In genomic region chr11:88481092-88481601, GRCm38 (mm10) we compare ENCODE assay signal across 10 mouse cellular contexts.
DNase-seq lines count a peak whose midpoint lies in the region; ATAC-seq and TF ChIP-seq lines count a peak whose summit lies in the region.
"Had no signal": no experiment of that assay in that cellular context is flagged by ENCODE, and none has a peak within 500 bp of the region (broad histone marks: within the 10 kb centered on the region; RNA-seq: fewer than 3 reads in every experiment).

No protein-coding gene starts in this region.

- peak overlapping the region; percentile 20; the same call in 1 of the 2 replicates for H3K4me2 ChIP-seq in lung, embryonic 16.5 days (ENCODE audit: low read depth, low read length)
- peak overlapping the region; percentile 32 for H3K4me2 ChIP-seq in forebrain, embryonic 16.5 days (ENCODE audit: low read length)
- no peak overlapping the region for H3K4me2 ChIP-seq in limb, embryonic 14.5 days (replicated peaks; ENCODE audit: low read depth, low read length, severe bottlenecking)
- 0 out of 2 replicates have a peak overlapping the region, but pooled peaks have one; percentile 2 for H3K4me2 ChIP-seq in stomach, postnatal 0 days (replicated peaks; ENCODE audit: low read depth)

- H3K27me3 ChIP-seq in lung, embryonic 16.5 days (ENCODE audit: control insufficient read depth, insufficient read depth, low read depth, low read length), result no peaks in the 10 kb centered on the region
- no peaks in the 10 kb centered on the region for H3K27me3 ChIP-seq in forebrain, embryonic 16.5 days (replicated peaks; ENCODE audit: control insufficient read depth, insufficient read depth, low read length)
- no peaks in the 10 kb centered on the region for H3K27me3 ChIP-seq in limb, embryonic 14.5 days (ENCODE audit: control insufficient read depth, insufficient read depth, low read length)
- H3K27me3 ChIP-seq in stomach, postnatal 0 days (ENCODE audit: control insufficient read depth, insufficient read depth, low read length), result no peaks in the 10 kb centered on the region

- ATAC-seq in lung, embryonic 16.5 days (ENCODE audit: low read depth), result no peak
- ATAC-seq in forebrain, embryonic 16.5 days, result peak; percentile 22; the same call in 1 of the 2 replicates
- 0 out of 2 replicates have a peak, but pooled peaks have one; percentile 11 for ATAC-seq in limb, embryonic 14.5 days (ENCODE audit: low FRiP score, low read depth)
- peak; percentile 35; the same call in 1 of the 2 replicates for ATAC-seq in stomach, postnatal 0 days (ENCODE audit: low FRiP score, low TSS enrichment)

- H3K9ac ChIP-seq in lung, embryonic 16.5 days (ENCODE audit: low read length), result 0 out of 2 replicates have a peak overlapping the region, but pooled peaks have one; percentile 24
- peak overlapping the region; percentile 26; the same call in 1 of the 2 replicates for H3K9ac ChIP-seq in forebrain, embryonic 16.5 days (replicated peaks; ENCODE audit: low read depth, low read length)
- H3K9ac ChIP-seq in limb, embryonic 14.5 days (ENCODE audit: low read depth, low read length, severe bottlenecking), result peak overlapping the region; percentile 28
- no peak overlapping the region for H3K9ac ChIP-seq in stomach, postnatal 0 days (ENCODE audit: low read length)
- H3K9ac ChIP-seq: liver, embryonic 14.5 days had no signal

- peaks cover 42% of the 10 kb centered on the region for H3K4me1 ChIP-seq in lung, embryonic 16.5 days (replicated peaks; ENCODE audit: control insufficient read depth, insufficient read depth, low read length)
- H3K4me1 ChIP-seq in forebrain, embryonic 16.5 days (replicated peaks; ENCODE audit: control insufficient read depth, insufficient read depth, low read length), result peaks cover 43% of the 10 kb centered on the region
- H3K4me1 ChIP-seq in limb, embryonic 14.5 days (ENCODE audit: control insufficient read depth, insufficient read depth, low read length), result peaks cover 29% of the 10 kb centered on the region
- peaks cover 5% of the 10 kb centered on the region; the same call in 1 of the 2 replicates for H3K4me1 ChIP-seq in stomach, postnatal 0 days (replicated peaks; ENCODE audit: control insufficient read depth, insufficient read depth)

- no peak for DNase-seq in lung, postnatal 14 days
- no peak for DNase-seq in limb, embryonic 14.5 days (ENCODE audit: low spot score)
- peak; percentile 29 for DNase-seq in stomach, postnatal 0 days (ENCODE audit: low spot score)
- no peak for DNase-seq in urinary bladder, postnatal 25 days (ENCODE audit: low spot score)
- DNase-seq in layer of hippocampus, postnatal 14 days (ENCODE audit: low spot score in 2 of 2), result no peak
- DNase-seq: gastrocnemius, adult 2 months; spleen, adult 18-20 months had no signal

- no peak overlapping the region for H3K4me3 ChIP-seq in lung, embryonic 16.5 days (ENCODE audit: low read length)
- no peak overlapping the region for H3K4me3 ChIP-seq in forebrain, embryonic 16.5 days (replicated peaks; ENCODE audit: low read length)
- no peak overlapping the region for H3K4me3 ChIP-seq in limb, embryonic 14.5 days (replicated peaks; ENCODE audit: low read length)
- H3K4me3 ChIP-seq in stomach, postnatal 0 days (ENCODE audit: low read depth, low read length), result no peak overlapping the region
- H3K4me3 ChIP-seq: gastrocnemius, adult 2 months had no signal

- 54% methylated on average over 9 of the region's 9 CpGs for WGBS in lung, embryonic 16.5 days
- 14% methylated on average over 9 of the region's 9 CpGs for WGBS in forebrain, embryonic 16.5 days
- 73% methylated on average over 9 of the region's 9 CpGs for WGBS in limb, embryonic 14.5 days
- WGBS in stomach, postnatal 0 days, result 38% methylated on average over 9 of the region's 9 CpGs

- TF ChIP-seq EP300 in stomach, postnatal 0 days (optimal IDR thresholded peaks at IDR 0.05), result no peak

- H3K27ac ChIP-seq in lung, embryonic 16.5 days (ENCODE audit: low read length), result peak overlapping the region; percentile 63
- H3K27ac ChIP-seq in forebrain, embryonic 16.5 days (ENCODE audit: low read length), result peak overlapping the region; percentile 88
- no peak overlapping the region for H3K27ac ChIP-seq in limb, embryonic 14.5 days (replicated peaks; ENCODE audit: low read depth, low read length)
- peak overlapping the region; percentile 56 for H3K27ac ChIP-seq in stomach, postnatal 0 days (replicated peaks)
- H3K27ac ChIP-seq: gastrocnemius, adult 2 months; liver, embryonic 14.5 days had no signal

- no peaks in the 10 kb centered on the region for H3K36me3 ChIP-seq in lung, embryonic 16.5 days (ENCODE audit: control insufficient read depth, insufficient read depth, low read length)
- H3K36me3 ChIP-seq in forebrain, embryonic 16.5 days (ENCODE audit: control insufficient read depth, insufficient read depth), result no peaks in the 10 kb centered on the region
- H3K36me3 ChIP-seq in limb, embryonic 14.5 days (ENCODE audit: control insufficient read depth, insufficient read depth, low read length), result no peaks in the 10 kb centered on the region; the same call in 1 of the 2 replicates
- no peaks in the 10 kb centered on the region; the same call in 1 of the 2 replicates for H3K36me3 ChIP-seq in stomach, postnatal 0 days (ENCODE audit: control insufficient read depth, insufficient read depth, low read length)

- no peak for TF ChIP-seq CTCF in stomach, postnatal 0 days (IDR thresholded peaks at IDR 0.05; ENCODE audit: low read depth)

- no peaks in the 10 kb centered on the region for H3K9me3 ChIP-seq in lung, embryonic 16.5 days (ENCODE audit: control insufficient read depth, low read length)
- no peaks in the 10 kb centered on the region for H3K9me3 ChIP-seq in forebrain, embryonic 16.5 days (ENCODE audit: control insufficient read depth, low read length)
- no peaks in the 10 kb centered on the region for H3K9me3 ChIP-seq in limb, embryonic 14.5 days (ENCODE audit: control insufficient read depth, low read length)
- no peaks in the 10 kb centered on the region for H3K9me3 ChIP-seq in stomach, postnatal 0 days (ENCODE audit: control insufficient read depth, low read length)

- no peak for TF ChIP-seq POLR2A in limb, embryonic 14.5 days (IDR thresholded peaks at IDR 0.05; ENCODE audit: borderline replicate concordance, extremely low read depth, insufficient read depth, insufficient read length)
